Mouse (Mus musculus): ENCODE results near the gene Tada2a. TPM values are rescaled to one million over a fixed set of nuclear protein-coding genes. Genes with fewer than 3 reads are reported as not detected.

The Tada2a gene
- polyA plus RNA-seq, 1 experiment from 2014 or later: 30.6 TPM

DNA sequence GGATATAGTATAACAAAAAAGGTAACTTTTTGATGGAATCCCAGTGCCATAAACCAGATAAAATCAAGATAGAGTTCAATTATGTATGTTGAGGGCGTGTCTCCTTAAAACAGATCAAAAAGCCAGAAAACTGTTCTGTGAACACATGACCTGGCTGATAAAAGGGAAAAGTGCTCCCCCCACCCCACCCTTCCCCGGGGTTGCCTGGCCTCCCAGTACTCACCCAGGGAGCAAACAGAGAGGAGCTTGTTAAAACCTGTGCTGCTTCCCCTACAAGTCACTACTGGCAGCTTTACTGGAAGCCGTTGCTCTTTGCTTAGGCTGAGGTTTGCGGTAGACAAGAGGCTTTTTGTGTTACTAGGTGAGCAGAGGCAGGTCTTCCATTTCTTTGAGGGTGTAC, 82.1 kb downstream of the Tada2a start:
- 63% methylated on average over 4 of the region's 4 CpGs for WGBS
- no peak for ATAC-seq (replicated peaks; ENCODE audit: low FRiP score)
- Histone ChIP-seq H3K4me1 (replicated peaks; ENCODE audit: control insufficient read depth, insufficient read depth, low read length) (no peaks in the 10 kb centered on the region), H3K36me3 (ENCODE audit: control insufficient read depth, insufficient read depth, low read length) (no peaks in the 10 kb centered on the region), H3K4me2 (no peak overlapping the region), H3K4me3 (ENCODE audit: low read depth, low read length) (no peak overlapping the region), H3K27me3 (replicated peaks; ENCODE audit: control insufficient read depth, insufficient read depth, low read length) (no peaks in the 10 kb centered on the region), H3K9me3 (ENCODE audit: control insufficient read depth, low read length) (no peaks in the 10 kb centered on the region), H3K27ac (ENCODE audit: low read depth, low read length) (no peak overlapping the region), H3K9ac (ENCODE audit: low read depth, low read length) (no peak overlapping the region)
- DNase-seq (ENCODE audit: low spot score): no peak

DNA sequence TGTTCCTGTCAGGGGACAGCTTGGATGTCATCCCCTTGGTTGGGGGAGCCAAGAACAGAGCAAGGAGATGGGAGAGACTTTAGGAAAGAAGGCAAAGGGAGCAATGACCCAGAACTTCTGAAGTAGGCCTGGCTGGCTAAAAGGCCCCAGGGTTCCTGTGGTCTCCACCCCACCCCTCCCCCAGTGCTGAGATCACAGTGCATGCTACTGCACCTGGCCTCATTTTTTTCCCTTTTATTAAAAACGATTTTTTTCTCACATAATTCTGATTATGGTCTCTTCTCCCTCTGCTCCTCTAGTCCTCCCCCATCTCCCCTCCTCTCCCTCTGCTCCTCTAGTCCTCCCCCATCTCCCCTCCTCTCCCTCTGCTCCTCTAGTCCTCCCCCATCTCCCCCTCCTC, 84.4 kb downstream of the Tada2a start:
- 25% methylated on average over 1 of the region's 1 CpGs for WGBS
- Histone ChIP-seq H3K4me3 (ENCODE audit: low read depth, low read length) (no peak overlapping the region), H3K27ac (ENCODE audit: low read depth, low read length) (no peak overlapping the region), H3K36me3 (ENCODE audit: control insufficient read depth, insufficient read depth, low read length) (peaks cover 3% of the 10 kb centered on the region; the same call in 1 of the 2 replicates), H3K4me2 (no peak overlapping the region), H3K9me3 (ENCODE audit: control insufficient read depth, low read length) (no peaks in the 10 kb centered on the region), H3K27me3 (replicated peaks; ENCODE audit: control insufficient read depth, insufficient read depth, low read length) (no peaks in the 10 kb centered on the region), H3K4me1 (replicated peaks; ENCODE audit: control insufficient read depth, insufficient read depth, low read length) (no peaks in the 10 kb centered on the region), H3K9ac (ENCODE audit: low read depth, low read length) (no peak overlapping the region)
- no peak for DNase-seq (ENCODE audit: low spot score)
- no peak for ATAC-seq (replicated peaks; ENCODE audit: low FRiP score)

DNA sequence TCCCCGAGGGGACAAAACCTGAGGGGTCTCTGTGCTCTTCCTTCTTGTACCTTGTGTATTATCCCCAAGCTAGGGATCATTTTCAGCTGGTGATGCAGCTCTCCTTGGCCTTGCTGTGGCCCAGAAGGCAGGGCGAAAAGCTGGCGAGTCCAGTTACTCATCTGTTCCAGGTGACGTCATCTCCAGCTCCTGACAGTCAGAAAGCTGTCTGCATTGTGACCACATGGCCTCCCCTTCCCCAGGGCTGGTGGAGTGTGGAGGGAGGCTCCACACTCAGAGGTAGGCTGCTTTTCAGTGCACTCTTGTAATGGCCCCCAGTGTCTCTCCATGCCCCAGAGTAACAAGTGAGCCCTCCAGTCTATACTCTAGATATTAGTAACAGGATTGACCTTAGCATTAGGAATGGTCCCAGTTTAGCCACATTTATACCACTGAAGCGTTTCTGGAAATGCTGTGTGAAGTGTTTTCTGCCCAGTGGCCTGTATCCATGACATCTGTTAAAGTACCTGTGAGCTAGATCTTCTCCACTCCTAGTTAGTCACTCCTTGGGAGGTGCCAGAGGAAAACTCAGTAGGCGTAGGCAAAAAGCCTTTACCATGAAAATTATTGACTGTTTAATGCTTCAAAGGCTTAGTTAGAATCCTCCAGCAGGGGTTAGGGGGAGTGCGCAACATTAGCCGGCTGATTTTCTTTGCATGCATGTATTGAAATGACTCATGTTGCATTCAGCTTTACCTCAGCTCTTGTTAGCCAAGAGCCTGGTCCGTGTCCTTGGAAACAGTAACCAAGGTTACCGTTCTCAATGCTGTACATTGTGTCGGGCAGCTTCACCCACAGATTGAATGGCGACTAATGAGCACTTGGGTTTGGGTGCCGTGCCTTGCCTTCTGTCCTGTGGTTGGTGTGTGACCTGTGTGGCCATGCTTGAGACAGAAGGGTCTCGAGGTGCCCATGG, 86.3 kb downstream of the Tada2a start:
- H3K27me3 ChIP-seq (replicated peaks; ENCODE audit: control insufficient read depth, insufficient read depth, low read length): no peaks in the 10 kb centered on the region
- H3K36me3 ChIP-seq (ENCODE audit: control insufficient read depth, insufficient read depth, low read length): peaks cover 3% of the 10 kb centered on the region; the same call in 1 of the 2 replicates
- ATAC-seq (replicated peaks; ENCODE audit: low FRiP score) (no peak), DNase-seq (ENCODE audit: low spot score) (no peak)
- no peak overlapping the region for H3K4me3 ChIP-seq (ENCODE audit: low read depth, low read length)
- no peak overlapping the region for H3K27ac ChIP-seq (ENCODE audit: low read depth, low read length)
- H3K4me2 ChIP-seq: no peak overlapping the region
- no peaks in the 10 kb centered on the region for H3K4me1 ChIP-seq (replicated peaks; ENCODE audit: control insufficient read depth, insufficient read depth, low read length)
- H3K9me3 ChIP-seq (ENCODE audit: control insufficient read depth, low read length): no peaks in the 10 kb centered on the region
- 82% methylated on average over 14 of the region's 14 CpGs for WGBS
- no peak overlapping the region for H3K9ac ChIP-seq (ENCODE audit: low read depth, low read length)

DNA sequence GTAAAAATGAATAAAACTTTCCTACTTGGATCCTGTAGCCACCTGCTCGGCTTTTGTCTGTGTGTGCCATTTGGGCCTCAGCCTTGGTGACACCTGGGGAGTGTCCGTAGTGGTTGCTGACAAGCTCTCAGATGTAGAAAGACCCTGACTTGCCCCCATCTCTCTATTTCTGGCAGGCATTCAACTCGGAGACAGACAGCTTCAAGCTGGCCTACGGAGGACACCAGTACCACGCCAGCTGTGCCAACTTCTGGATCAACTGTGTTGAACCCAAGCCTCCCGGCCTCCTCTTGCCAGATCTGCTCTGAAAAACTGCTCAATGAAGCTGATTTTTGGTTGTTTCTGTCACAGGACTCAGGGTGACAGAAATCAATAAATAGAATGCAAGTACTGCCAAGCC, 88.8 kb downstream of the Tada2a start:
- peaks cover 3% of the 10 kb centered on the region; the same call in 1 of the 2 replicates for H3K36me3 ChIP-seq (ENCODE audit: control insufficient read depth, insufficient read depth, low read length)
- H3K9me3 ChIP-seq (ENCODE audit: control insufficient read depth, low read length): no peaks in the 10 kb centered on the region
- DNase-seq (ENCODE audit: low spot score) (no peak), ATAC-seq (replicated peaks; ENCODE audit: low FRiP score) (no peak)
- no peaks in the 10 kb centered on the region for H3K27me3 ChIP-seq (replicated peaks; ENCODE audit: control insufficient read depth, insufficient read depth, low read length)
- H3K27ac ChIP-seq (ENCODE audit: low read depth, low read length): no peak overlapping the region
- WGBS: 88% methylated on average over 6 of the region's 6 CpGs
- H3K4me3 ChIP-seq (ENCODE audit: low read depth, low read length): no peak overlapping the region
- no peaks in the 10 kb centered on the region for H3K4me1 ChIP-seq (replicated peaks; ENCODE audit: control insufficient read depth, insufficient read depth, low read length)
- H3K4me2 ChIP-seq: no peak overlapping the region
- no peak overlapping the region for H3K9ac ChIP-seq (ENCODE audit: low read depth, low read length)

DNA sequence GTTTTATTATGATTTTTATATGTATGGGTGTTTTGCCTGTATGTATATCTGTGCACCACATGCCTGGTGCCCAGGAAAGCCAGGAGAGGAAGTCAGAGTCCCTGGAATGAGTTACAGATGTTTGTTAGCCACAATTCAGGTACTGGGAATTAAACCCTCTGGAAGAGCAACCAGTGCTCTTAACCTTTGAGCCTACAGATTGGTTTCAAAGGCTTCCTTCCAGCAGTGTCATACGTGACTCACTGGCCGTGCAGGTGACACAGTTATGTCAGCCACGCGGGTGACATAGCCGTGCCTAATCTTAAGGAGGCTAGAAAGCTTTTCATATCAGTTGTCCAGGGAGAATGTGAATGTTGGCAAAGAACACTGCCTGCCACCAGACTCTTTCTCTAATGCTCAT, 95.7 kb downstream of the Tada2a start:
- WGBS: 88% methylated on average over 5 of the region's 5 CpGs
- Histone ChIP-seq H3K4me2 (no peak overlapping the region), H3K27me3 (replicated peaks; ENCODE audit: control insufficient read depth, insufficient read depth, low read length) (no peaks in the 10 kb centered on the region), H3K9ac (ENCODE audit: low read depth, low read length) (no peak overlapping the region), H3K4me1 (replicated peaks; ENCODE audit: control insufficient read depth, insufficient read depth, low read length) (no peaks in the 10 kb centered on the region), H3K9me3 (ENCODE audit: control insufficient read depth, low read length) (no peaks in the 10 kb centered on the region), H3K4me3 (ENCODE audit: low read depth, low read length) (no peak overlapping the region), H3K27ac (ENCODE audit: low read depth, low read length) (no peak overlapping the region), H3K36me3 (ENCODE audit: control insufficient read depth, insufficient read depth, low read length) (peaks cover 4% of the 10 kb centered on the region; the same call in 1 of the 2 replicates)
- DNase-seq (ENCODE audit: low spot score): no peak
- no peak for ATAC-seq (replicated peaks; ENCODE audit: low FRiP score)

GRCm38 (mm10) chr11:84032559-84032958, 96.8 kb downstream of the Tada2a start:
- Histone ChIP-seq H3K27ac (ENCODE audit: low read depth, low read length) (no peak overlapping the region), H3K4me1 (replicated peaks; ENCODE audit: control insufficient read depth, insufficient read depth, low read length) (no peaks in the 10 kb centered on the region), H3K36me3 (ENCODE audit: control insufficient read depth, insufficient read depth, low read length) (peaks cover 4% of the 10 kb centered on the region; the same call in 1 of the 2 replicates), H3K4me2 (no peak overlapping the region), H3K4me3 (ENCODE audit: low read depth, low read length) (no peak overlapping the region), H3K27me3 (replicated peaks; ENCODE audit: control insufficient read depth, insufficient read depth, low read length) (no peaks in the 10 kb centered on the region), H3K9me3 (ENCODE audit: control insufficient read depth, low read length) (no peaks in the 10 kb centered on the region), H3K9ac (ENCODE audit: low read depth, low read length) (no peak overlapping the region)
- ATAC-seq (replicated peaks; ENCODE audit: low FRiP score) (no peak), DNase-seq (ENCODE audit: low spot score) (no peak)
- WGBS: 74% methylated on average over 5 of the region's 5 CpGs

DNA sequence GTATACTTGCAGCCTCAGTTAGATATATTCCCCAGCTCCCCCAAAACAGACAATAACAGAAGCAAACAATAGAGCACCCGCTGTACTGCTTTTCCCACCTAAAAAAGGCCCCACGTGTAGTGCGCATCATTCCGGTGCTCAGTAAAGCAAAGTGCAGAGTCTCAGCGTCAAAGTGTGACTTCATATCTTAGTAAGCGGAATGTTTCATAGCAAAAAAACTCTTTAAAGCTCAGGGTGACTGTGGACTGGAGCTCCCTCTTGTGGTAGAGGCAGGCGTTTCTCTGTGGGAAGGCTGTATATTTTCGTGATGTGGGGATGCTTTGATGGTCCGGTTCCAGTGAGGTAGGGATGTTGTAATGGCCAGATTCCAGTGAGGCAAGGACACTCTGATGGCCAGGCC, 97.4 kb downstream of the Tada2a start:
- 55% methylated on average over 9 of the region's 9 CpGs for WGBS
- H3K4me2 ChIP-seq: no peak overlapping the region
- no peak for DNase-seq (ENCODE audit: low spot score)
- no peak overlapping the region for H3K9ac ChIP-seq (ENCODE audit: low read depth, low read length)
- no peak overlapping the region for H3K4me3 ChIP-seq (ENCODE audit: low read depth, low read length)
- no peak for ATAC-seq (replicated peaks; ENCODE audit: low FRiP score)
- H3K9me3 ChIP-seq (ENCODE audit: control insufficient read depth, low read length): no peaks in the 10 kb centered on the region
- no peaks in the 10 kb centered on the region for H3K4me1 ChIP-seq (replicated peaks; ENCODE audit: control insufficient read depth, insufficient read depth, low read length)
- no peaks in the 10 kb centered on the region for H3K27me3 ChIP-seq (replicated peaks; ENCODE audit: control insufficient read depth, insufficient read depth, low read length)
- H3K36me3 ChIP-seq (ENCODE audit: control insufficient read depth, insufficient read depth, low read length): peaks cover 4% of the 10 kb centered on the region; the same call in 1 of the 2 replicates
- H3K27ac ChIP-seq (ENCODE audit: low read depth, low read length): no peak overlapping the region

Measured in liver, embryonic 11.5 days (tissue).